Mouse (Mus musculus) adrenal gland, postnatal 25 days (tissue): ENCODE data around the gene Ppm1n. TPM values are rescaled to one million over a fixed set of nuclear protein-coding genes. Genes with fewer than 3 reads are reported as not detected.

ENCODE experiments used
- DNase-seq: peaks from one replicate; pipeline ENCODE4 v3.0.0; 2021; ENCODE audit warnings: mixed read lengths
- long read RNA-seq: library from polyadenylated mRNA; stranded (forward); transcript quantifications from one replicate; pipeline ENCODE4 v2.0.0, GENCODE M21; 2021
- total RNA-seq: library from RNA; stranded (reverse); gene quantifications from 2 replicates; pipeline ENCODE4 v1.2.3, GENCODE M21; 2021

The Ppm1n gene
- total RNA-seq = not detected in 2 replicates
- long read RNA-seq = 0 reads

- no peak for DNase-seq
These were observed at the start of gene Ppm1n for GRCm38 (mm10) chr7:19279581-19280114. Ppm1n (minus strand) TSS chr7:19280064.

DNA sequence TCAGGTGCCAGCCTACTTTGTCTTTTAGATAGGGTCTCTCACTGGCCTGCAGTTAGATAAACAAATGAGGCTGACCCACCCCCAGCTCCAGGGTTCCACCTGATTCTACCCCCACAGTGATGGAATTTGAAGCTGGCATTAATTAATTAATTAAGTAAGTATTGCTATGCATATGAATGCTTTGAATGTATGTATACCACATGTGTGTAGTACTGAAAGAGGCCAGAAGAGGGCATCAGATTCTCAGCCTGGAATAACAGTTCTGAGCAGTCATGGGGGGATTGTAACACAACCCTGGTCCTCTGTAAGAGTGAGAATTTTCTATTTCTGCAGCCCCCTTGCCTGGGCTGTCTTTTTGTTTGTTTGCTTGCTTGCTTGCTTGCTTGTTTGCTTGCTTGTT is 48.6 kb upstream of the Ppm1n start:
- no peak for DNase-seq

DNA sequence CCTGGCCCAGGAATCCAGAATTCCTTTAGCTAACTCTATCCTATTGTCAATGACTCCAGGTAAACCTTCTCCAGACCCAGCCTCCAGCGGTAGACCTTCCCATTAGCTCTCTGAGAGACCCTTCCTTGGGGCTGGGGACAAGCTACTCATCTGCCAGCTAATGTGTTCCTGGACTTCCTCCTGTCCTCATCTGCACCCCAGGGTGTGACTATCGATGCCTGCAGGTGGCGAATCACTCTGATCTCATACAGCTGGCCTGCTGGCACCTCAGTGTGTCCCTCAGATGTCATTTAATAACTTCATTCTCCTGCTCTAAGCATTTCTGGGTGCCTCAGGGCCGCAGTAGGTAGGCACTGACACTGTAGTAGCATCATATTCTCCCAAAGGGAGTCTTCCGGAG is 47.9 kb upstream of the Ppm1n start:
- DNase-seq = no peak

DNA sequence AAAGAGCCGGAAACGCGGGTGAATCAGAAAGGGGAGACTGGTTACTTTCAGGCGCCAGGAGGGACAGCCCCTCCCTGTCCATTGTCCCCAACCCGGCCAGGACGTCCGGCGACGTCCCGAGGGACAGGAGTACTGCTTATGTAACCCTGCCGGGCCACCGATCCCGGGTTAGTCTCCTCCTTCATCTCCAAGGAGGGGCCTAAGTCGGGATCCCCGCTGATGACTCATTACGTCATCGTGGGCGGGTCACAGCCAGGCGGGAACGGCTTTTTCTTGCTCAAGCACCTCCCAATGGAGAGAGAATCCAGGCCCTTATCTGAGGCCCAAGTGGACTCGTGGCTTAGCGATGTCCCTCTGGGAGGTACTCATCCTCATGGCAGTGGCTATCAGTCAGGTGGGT is 47.3 kb upstream of the Ppm1n start:
- peak; percentile 91 for DNase-seq

DNA sequence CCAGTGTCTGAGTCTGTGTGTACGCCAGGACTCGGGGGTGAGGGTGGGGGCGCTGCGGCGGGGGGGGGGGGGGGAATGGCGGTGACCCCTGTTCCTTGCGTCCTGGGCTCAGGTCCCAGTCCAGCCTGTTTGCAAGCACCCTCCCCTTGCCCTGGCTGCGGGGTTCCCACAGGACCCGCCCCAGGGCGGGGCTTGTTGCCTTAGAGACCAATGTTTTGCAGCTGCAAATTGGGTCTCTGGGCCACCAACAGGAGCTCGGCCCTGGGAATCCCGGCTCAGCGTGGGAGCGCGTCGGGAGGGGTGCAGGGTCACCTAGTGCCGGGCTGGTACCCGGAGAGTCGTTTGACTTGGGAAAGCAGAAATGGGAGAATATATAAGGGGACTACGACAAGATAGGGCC is 46.5 kb upstream of the Ppm1n start:
- peak; percentile 90 for DNase-seq

GRCm38 (mm10) chr7:19325262-19326199 is 45.7 kb upstream of the Ppm1n start:
- DNase-seq = no peak

DNA sequence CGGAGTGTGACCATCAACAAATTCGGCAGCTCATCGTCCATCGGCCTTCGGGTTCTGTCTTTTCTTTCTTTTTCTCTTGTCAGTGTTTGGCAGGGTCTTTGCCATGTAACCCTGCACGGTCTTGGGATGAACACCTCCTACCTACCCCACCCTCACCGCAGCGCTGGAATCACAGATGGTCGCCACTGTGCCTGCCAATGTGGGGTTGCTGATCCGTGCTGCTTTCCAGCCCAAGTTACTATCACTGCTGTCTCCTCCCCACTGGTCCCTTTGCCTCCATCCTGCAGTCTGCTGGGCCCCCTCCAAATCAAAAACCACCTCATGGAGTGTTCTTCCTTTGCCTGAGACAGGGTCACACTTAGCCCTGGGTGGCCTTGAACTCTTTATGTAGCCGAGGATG is 44.4 kb upstream of the Ppm1n start:
- DNase-seq = no peak

DNA sequence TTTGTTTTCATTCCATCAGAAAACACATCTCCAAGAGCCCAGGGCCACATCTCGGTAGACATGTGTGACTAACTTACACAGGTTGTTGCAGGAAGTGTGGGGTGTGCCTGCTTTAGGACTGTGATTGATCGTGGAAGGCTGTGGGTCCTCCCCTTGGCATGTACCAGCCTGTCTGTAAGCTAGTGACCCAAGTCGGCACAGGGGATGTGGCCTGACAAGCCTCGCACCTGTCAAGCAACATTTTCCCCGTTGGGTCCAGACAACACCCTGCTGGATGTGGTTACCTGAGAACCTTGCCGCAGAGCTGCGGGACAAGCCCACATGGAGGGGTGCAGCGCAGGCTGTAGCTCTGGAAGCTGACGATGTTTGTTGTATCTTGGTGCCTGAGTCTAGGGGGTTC is 42.6 kb upstream of the Ppm1n start:
- no peak for DNase-seq

- DNase-seq = no peak
These were observed 41.6 kb upstream of the Ppm1n start for GRCm38 (mm10) chr7:19321464-19321863.

- no peak for DNase-seq
These were observed 40.8 kb upstream of the Ppm1n start for GRCm38 (mm10) chr7:19320637-19321036.

DNA sequence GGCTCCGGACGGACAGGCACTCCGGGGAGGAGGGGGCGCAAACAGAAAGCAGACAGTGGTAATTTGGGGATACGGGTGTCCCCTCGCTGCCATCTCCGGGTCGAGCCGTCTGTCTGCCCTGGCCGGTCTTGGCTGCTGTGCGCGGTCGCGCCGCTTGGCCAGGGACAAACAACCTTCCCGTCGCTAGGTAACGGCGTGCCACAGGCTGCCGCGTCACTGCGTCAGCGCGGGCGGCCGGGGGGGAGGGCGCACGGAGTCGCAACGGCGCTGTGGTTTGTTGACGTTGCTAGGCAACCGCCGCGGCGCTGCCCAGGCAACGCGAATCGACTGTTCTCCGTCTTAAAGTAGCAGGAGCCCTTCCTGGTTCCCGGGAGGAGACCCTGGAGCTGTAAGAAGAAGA is 40.0 kb upstream of the Ppm1n start:
- DNase-seq = peak; percentile 97

DNA sequence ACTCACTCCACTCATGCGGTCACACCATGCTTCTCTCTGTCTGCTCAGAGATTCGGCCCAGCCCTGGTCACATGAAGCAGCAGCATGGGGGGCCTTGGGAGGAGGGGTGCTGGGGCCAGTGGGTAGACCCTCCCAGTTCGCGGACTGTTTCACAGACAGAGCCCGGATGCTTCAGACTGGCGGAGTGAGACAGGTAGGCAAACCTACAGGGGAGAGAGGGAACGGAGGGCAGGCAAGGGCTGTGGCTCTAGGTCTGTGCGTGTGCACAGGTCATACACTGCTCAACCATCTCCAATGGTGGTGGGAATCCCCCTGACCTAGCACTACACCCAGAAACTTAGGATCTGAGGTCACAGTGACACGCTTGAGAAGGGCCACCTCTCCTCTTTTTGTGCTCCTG is 39.6 kb upstream of the Ppm1n start:
- DNase-seq = no peak

GRCm38 (mm10) chr7:19318676-19319075 is 38.8 kb upstream of the Ppm1n start:
- DNase-seq = no peak

- DNase-seq = no peak
These were observed 38.3 kb upstream of the Ppm1n start for GRCm38 (mm10) chr7:19318201-19318600.

GRCm38 (mm10) chr7:19316451-19317161 is 36.7 kb upstream of the Ppm1n start:
- no peak for DNase-seq

DNA sequence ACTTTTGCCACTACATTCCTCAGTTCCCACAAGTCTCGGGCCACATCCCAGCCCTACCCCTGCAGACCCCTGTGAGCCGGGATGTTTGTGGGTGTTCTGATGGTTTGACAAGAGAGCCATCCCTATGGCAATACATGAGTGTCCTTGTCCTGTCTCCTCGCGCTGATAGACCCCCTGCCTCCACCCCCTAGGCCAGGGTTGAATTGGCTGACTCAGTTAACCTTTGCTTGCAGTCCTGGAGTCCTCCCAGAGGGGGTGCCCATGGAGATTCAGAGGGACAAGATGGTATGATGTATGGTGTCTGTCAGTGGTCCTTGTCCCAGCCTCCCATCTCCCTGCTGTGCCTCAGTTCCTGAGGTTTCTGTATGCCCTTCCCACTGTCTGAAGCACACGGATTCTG is 34.2 kb upstream of the Ppm1n start:
- no peak for DNase-seq

GRCm38 (mm10) chr7:19311991-19312390 is 32.1 kb upstream of the Ppm1n start:
- no peak for DNase-seq

DNA sequence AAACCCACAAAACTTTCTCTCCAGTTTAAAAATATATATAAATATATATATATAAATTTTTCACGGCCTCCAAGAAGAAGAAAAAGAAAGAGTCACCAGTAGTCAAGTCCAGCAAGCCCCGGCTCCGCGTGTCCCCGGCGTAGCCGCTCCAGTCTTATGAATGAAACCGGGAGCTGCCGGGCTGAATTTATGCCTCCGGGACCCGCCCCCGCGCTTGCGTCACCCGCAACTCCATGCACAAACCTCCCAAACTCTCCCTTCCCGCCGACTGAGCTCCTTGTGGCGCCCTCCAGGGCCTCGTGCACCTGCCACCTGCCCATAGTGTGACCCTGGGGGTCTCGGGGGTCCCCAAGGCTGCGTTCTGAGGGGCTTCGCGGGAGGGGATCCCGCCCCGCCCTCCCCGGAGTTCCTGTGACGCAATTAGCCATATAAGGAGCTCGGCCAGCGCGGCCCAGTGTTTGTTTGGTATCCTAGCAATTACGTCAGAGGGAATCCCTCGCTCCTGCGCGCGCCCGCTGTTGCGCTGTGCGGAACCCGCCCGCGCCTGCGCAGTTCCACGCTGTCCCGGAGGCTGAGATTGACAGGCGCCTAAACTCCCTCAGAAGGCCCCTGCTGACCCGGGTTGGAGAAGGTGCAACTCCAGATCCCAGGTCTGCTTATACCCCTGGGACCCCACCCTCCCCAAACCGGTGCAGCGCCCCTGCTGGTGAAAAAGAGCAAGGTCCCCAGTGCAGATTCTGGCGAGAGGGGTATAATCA is 30.2 kb upstream of the Ppm1n start, which contains the start of gene Fosb:
Gene Fosb (minus strand): TSS at position 168 of the 758 bp plus-strand sequence.
- peak; percentile 94 for DNase-seq

DNA sequence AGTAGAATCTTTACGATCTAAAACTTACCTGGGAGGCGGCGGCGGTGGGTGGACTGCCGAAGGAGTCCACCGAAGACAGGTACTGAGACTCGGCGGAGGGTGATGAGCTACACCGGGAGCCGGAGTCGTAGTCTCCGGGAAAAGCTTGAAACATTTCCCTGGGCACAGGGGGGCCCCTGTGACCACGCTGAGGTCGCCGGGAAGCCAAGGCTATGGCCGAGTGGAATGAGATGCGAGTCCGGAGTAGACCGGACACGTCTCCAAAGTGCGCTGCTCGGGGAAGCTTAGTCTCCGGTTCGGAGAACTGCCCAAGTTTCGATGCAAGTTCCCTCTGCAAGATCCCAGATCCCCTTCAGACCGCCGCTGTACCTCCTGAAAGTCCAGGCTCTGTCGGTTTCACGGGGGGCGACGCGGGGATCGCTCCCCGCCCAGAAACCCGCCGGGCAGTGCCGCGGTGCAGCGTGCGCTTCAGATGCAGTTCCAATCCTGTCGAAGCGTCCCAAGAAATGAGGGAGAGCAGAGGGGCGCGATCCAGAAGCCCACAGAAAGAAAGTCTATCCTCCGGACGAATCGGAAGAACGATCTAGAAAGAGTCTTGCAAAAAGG is 29.5 kb upstream of the Ppm1n start:
- DNase-seq = no peak

DNA sequence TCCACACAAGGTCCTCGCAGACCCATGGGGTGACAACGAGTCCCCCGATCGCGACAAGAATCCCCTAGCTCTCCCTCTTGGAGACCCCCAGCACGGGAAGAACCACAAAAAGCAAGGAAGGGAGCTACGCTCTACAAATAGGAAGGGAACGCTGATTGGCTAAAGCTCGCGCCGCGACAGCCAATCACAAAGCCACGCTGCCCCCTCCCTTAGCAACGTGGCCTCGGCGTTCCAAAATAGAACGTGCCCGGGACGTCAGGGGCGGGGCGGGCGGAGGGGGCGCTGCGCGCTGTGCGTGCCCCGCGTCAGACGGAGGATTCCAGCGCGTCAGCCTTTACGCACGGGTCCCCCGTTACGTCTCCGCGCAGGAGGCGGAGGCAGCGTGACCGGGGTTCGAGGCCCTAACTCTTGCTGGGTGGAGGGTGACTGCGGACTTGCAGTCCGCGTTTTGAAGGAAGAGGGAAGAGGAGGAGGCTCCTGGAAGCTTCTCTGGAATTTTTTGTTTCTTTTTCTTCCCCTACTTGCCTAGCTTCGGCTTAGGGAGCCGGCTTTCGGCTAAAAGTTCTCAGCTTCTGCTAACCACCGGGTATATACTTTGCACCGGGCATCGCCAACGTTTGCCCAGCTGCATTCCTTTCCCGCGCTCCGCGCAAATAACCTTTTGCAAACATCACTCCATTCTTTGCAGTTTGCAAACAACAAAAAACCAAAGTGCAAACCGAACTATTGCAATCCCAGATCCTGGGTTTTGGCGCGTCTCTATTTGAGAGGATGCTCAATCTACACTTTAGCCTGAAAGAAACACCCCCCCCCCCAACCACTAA is 28.8 kb upstream of the Ppm1n start:
- DNase-seq = peak; percentile 97
